Mouse (Mus musculus): ENCODE data around the gene Ap3b2.
"Not testable (repeated sequence)": the region's sequence is repeated elsewhere in the genome, so short reads cannot be mapped to it uniquely, and the experiment has no call there.

Gene Ap3b2

DNA sequence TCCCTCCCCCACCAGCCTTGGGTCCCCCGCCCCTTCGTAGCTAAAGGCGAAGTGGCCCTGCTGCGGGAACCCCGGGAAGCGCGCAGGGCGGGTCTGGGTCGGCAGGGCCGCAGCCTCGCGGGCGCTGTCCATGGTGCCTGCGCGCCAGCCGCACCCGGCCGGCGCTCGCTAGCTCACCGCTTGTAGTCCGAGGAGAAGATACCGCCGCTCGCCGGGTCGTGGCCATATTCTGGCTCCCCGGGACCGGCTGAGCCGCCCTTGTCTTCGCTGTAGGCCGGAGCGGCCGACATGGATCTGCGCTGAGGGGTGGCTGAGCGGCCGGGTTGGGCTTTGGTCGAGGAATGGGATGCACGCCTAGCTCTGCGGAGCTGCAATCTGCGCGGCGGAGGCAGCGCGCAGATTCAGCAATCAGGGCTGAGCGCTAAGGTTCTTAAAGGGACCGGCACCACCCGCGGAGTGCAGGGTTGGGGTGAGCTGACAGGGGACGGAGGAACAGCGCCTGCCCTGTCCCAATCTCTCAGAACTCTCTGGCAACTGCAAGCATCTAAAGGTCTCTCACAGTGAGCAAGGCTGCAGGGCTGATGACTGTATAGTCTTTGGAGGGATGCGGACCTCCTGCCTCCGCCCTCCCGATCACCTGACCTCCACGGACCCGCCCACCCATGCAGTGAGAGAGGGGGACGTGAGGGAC is at the start of gene Ap3b2:
Ap3b2 (minus strand) TSS at position 595 of the 691 bp plus-strand sequence.
- peak in 1 of 2 experiments; percentile 25 for DNase-seq (ENCODE audit: low spot score in 2 of 2)

DNA sequence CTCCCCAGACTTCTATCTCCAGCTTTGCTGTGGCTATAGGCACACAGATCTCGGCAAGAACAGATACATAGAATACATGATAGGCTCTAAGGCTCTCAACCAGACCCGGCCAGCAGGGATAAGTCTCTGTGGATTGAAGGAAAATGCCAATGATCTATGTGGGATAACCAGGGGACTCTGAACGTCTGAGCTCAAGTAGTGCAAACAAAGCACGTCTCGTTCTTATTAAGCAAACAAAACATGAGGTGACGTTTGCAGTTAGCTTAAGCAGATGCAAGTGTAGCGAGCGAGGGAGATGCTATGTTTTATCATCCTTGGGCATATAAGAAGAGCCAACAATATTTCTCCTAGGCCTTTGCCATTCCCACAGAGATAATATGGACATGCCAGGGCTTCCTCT is 49.2 kb upstream of the Ap3b2 start:
- DNase-seq (ENCODE audit: low spot score in 2 of 2): no peak

DNA sequence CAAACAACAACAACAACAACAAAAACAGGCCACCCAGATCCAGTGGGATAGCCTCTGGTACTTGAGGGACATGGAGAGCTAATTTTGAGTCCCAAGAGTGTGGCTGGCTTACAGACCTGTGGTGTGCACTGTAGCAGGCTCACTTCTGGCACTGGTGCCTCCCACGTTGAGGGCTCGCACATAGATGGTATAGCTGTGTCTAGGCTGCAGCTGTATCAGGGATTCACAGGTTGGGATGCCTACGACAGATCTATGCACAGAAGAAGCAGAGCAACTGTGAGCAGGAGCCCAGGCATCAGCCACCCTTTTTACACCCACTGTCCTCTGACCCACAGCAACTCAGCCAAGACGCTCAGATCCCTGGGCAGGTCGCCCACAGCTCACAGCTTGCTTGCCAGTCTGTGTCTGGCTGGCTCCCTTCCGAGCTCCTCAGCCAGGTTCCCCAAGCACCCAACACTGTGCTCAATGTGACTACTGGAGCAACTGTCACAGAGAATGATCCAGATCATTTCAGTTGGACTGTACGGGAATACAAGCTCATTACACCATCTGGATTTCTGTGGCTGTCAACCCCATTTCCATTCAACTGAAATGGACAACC is 48.3 kb upstream of the Ap3b2 start:
- no peak for DNase-seq (ENCODE audit: low spot score in 2 of 2)

DNA sequence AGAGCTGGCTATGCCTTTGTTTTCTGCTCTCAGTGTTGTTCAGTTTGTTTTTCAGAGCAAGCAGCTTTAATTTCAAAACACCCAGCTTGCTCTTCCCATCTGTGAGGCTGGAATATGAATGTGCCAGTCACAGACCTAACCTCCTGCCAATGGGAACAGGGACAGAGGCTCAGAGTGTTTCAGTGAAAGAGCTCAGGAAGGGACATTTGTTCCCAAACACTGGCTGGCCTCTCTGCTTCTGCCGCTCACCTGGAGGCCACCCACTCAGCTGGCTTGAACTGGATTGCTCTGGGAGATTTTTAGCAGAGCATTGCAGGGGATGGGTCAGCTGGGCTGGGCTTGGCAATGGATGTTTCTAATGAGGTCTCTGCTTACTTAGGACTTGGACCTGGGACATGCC is 47.3 kb upstream of the Ap3b2 start:
- DNase-seq (ENCODE audit: low spot score in 2 of 2): no peak

DNA sequence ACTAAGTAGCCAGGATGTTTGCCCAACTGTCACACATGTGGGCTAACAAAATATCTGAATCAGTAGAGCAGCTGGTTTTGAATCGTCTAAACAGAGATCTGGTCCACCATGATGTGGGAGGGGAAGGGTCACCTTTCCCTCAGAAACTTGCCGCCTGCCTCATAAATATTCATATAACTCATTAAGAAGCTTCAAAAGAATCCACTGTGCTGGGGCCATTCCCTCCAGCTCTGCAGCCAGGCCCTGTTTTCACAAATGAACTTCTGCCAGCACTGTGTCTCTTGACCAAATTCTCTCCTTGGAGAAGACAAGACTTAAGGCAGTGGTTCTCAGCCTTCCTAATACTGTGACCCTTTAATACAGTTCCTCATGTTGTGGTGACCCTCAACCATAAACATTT is 45.8 kb upstream of the Ap3b2 start:
- DNase-seq (ENCODE audit: low spot score in 2 of 2): no peak

DNA sequence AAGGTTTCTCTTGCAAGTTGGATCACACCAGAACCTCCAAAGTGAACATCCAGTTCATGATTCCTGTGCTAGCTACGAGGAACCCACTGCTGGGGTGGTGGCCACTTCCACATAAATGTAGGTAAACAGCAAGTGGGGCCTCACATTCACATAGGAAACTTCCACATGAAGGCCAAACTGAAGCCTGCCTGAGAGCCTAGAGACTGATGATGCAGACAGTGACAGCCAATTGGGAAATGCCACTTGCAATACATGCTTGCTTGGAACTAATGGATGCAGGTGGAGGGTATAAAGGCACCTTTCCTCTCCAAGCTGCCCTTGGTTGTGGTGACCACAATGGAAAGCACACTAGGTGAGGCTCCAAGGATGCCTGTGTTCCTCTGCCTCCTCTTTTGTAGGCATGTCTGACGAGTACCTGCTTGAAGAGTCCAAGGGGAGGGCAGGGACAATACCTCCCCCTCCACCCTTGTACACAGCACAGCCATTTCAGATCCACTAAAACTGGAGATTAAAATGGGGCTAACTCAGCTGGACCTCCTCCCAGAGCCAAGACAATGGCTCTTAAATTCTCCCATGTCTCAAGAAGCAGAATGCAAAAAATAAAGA is 44.4 kb upstream of the Ap3b2 start:
- no peak for DNase-seq (ENCODE audit: low spot score in 2 of 2)

DNA sequence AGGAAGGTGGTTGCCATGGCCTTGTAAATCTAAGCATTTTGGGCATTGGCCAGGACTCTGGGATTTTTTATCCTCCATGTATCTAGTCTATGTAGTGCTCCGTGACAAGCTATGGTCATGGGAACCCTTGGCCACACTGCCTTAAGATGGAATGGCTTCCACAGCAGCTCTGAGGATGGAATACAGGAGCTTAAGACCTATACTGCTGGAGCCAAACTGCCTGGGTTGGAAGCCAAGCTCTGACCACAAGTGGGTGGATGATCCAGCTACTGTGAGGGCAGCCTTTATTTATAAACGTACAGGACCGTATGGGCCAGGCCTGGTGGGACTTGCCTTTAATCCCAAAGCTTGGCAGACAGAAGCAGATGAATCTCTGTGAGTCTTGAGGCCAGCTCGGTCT is 42.8 kb upstream of the Ap3b2 start:
- no peak for DNase-seq (ENCODE audit: low spot score in 2 of 2)

DNA sequence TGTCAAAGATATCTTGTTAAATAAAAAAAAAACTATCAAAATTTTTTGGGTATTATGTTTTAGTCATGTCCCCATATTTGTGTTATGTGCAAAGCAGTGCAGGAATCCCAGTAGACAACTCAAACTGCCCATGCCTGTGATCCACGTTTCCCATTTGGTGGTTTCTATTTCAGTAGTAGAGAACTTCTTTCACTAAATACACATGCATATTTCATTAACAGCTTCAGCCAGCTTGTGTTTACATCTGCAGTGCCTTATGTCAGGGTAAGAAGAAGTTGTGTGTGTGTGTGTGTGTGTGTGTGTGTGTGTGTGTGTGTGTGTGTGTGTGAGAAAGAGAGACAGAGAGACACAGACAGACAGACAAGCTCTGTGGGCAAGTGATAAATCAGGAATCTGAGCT is 37.7 kb upstream of the Ap3b2 start:
- DNase-seq (ENCODE audit: low spot score in 2 of 2): no peak

DNA sequence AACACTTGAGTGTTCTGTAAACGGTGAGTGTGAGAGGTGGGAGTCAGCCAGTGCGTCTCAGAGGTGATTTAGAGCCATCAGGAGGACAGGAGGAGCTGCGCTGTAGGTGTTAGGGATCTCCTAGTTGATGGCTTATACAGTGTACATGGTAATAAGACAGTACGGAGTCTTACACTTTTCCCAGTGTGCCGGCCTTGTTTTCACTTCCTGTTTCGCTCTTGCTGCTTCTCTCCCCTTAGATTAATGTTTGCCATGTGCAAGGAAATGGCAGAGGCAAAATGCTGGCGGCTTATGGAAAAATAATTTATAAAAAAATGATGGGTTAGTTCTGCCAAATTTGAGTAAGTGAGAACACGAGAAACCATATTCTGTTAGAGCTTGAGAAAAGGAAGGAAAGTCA is 35.2 kb upstream of the Ap3b2 start:
- DNase-seq (ENCODE audit: low spot score in 2 of 2): no peak

DNA sequence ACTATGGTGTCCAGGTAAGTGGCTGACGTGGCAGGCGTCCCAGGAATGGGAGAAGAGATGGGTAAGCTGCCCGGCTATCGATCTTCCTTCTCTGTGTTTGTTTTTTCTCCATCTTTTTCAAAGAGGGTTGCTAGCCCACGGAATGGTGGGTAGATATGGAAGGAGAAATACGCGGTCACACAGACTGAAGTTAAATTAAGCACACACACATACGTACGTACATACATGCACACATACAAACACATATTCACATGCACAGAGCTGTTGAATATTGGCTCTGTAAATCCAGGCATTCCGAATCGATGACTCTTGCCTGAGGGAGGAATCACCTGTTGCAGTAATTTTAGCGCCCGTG is 29.9 kb upstream of the Ap3b2 start:
- DNase-seq (ENCODE audit: low spot score in 2 of 2): no peak

DNA sequence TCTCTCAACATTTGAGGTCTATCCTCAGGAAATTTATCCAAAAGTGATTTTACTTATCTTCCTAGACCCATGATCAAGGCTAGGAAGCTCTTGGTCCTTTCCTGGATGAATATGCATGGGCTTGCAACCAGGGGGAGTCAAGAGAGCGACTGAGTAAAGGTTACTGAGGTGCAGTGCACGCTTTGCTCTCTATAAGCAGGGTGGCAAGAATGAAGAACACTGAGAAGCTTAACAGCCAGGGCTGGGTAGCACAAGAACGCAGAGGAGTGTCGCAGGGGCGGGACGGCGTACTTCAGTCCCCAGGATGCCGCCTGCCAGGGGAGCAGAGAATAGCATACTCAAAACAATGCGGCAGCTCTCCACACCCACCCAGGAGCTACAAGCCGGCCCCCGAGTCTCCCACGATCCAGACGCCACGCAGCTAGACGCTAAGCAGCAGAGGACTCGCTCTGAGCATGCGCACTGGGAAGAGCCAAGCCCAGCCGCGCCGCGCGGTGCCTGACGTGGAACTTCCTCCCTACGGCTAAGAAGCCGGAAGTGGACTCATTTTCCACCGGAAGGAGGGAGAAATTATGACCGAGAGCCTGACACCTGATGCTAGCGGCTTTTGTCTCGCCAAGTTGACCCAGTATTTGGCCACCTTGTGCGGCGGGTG is 29.4 kb upstream of the Ap3b2 start:
- DNase-seq (ENCODE audit: low spot score in 2 of 2): peak; percentile 70 to 77

DNA sequence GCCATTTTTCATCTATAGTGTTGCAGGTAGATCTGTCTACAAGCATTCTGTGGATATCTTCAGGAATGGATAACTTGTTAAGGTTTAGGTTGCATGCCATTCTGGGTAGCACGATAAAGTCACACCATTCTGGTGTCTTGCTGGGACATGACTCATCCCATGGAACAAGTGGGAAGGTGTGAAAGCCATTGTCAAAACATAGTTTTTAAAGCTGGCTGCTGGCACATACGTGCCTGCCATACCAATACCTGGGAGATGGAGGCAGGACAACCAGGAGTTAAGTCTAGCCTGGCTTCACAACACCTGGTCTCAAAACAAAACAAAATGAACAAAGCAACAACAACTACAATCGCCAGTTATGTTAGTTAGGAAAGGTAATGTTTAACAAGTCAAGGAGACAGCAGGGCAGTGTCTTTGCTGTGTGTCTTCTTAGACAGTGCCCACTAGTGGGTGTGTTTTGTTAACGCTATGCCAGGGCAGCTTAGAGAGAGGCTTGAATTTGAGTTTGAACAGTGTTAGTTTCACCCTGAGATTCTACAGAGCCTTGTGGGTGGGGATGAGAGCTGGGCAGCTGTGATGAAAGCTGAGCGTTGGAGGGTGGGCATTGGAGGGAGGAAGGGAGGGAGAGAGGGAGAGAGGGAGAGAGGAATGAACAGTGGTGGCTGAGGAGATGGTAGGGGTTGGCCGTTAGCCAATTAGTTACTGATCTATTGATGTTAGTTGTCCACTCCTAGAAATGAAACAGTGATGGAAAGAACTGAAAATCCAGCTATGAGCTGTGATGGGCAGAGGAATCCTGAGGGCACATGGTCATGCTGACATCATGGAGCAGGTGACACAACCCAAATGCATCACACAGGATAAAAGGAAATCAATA is 22.7 kb upstream of the Ap3b2 start:
- DNase-seq (ENCODE audit: low spot score in 2 of 2): no peak

DNA sequence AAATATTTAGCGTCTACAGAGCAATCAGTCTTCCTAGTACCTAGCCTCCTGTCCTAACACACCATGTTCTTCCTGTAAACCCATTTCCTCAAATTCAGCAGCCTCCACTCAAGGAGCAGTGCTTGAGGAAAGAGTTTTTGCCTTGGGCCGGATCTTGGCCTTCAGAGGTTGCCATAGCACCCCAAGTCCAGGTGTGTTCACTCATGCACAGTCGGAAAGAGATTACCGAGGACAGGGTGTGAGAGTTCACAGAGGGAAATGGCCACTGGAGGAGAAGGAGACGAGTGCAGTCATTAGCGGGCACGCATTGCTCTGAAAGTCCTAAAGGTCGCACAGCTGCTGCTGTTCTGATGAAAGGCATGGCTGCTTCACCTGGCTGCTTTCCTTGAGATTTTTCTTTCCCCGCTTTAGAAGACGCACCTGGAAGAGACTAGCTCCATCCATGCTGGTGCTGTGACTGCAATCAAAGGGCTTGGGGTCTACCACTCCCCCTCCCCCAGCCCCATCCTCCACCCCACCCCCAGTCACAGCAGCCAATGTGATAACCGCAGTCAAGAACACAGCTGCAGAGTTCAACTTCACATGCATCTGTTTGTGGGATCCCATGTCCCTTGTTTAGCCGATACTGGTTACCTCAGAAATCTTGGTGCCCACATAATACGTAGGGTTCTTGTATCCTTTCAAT is 21.3 kb upstream of the Ap3b2 start:
- DNase-seq (ENCODE audit: low spot score in 2 of 2): no peak

DNA sequence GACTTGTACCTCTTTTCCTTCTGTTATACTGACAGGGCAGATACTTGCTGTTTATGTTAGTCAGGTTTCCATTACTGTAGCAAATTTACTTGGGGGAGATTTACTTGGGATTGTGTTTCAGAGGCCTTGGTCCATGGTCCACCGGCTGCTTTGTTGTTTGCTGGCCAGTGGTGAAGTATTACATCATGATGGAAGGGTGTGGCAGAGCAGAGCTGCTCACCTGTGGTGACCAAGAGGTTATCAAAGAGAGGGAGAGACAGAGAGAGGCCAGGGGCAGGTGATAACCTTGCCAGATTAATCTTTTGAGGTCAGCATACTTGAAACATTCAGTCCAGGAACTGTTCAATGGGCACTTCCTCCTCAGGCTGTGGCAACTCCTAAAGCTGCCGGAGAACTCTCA is 7.3 kb upstream of the Ap3b2 start:
- DNase-seq (ENCODE audit: low spot score in 2 of 2): no peak

DNA sequence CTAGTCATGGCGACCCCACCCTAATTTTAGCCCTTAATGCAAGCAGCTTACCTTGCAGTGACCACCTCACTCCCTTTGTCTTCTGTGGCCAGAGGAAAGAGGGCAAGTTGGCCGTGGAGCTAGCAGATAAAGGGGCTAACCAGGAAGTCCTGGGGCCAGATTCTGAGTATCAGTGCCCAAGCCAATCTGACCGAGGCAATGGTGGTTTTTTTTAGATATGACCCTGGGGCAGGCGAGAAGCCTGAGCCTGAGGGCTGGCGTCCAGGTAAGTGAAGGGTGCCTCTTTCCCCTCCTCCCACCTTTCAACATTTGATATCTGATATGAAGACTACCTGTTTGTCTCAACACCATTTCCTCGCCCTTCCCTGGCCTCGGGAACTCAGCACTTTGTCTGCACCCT is 4.5 kb upstream of the Ap3b2 start, which contains the start of gene BC048679:
BC048679 (minus strand) TSS at position 101 of the 400 bp plus-strand sequence.
- DNase-seq (ENCODE audit: low spot score in 2 of 2): no peak

DNA sequence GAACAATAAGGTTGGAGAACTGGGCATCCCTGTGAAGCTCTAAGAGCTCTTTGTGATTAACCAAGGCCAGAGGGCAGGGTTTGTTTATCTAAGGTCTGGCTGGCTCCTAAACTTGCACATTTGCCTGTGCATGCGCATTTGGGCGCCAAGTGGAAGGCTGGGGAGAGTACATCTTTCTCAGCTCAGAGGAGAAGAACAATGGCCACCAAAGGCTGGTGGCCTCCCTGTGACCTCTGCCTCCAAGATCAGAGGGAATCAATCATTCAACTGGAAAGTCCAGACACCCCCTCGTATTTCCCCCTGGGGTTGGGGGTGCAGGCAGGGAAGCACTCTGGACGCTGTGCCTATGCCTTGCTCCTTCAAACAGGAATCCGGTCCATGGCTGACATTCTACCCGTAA is 3.4 kb upstream of the Ap3b2 start:
- no peak for DNase-seq (ENCODE audit: low spot score in 2 of 2)

DNA sequence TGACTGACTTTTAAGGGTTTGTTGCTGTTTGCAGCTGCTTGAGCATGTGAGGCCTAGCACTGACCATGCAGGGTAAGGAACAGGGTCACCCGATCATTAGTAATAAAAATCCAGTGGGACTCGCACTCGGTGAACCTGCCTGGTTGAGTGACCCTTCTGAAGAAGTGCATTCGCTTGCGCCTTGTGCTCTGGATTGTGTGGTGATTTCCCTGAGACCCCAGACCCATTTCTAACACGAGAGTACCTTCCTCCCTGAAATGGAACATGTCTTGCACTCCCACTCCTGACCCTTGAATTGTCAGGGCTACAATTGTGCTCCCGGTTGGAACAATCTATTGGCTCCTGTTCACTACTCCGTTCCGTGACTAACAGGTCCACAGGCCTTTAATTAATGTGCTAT is 1.1 kb downstream of the Ap3b2 start:
- no peak for DNase-seq (ENCODE audit: low spot score in 2 of 2)

DNA sequence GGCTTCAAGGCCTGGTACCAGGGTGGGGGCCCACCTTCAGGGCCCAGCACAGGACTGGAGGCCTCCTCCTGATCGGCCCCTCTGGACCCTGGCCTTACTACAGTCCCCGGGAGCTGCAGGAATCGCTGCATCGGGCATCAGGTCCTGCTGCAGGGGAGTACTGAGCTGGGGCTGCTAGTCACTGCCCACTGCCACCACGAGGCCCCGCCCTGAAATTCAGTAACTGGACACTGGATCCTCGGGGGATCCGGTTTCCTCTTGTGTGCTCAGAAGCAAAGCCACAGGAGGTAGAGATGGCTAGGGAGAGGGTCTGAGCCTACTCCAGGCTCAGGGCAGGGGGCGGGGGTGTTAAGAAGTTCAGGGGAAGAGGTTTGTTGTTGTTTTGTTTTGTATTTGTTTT is 4.1 kb downstream of the Ap3b2 start:
- DNase-seq (ENCODE audit: low spot score in 2 of 2): no peak

DNA sequence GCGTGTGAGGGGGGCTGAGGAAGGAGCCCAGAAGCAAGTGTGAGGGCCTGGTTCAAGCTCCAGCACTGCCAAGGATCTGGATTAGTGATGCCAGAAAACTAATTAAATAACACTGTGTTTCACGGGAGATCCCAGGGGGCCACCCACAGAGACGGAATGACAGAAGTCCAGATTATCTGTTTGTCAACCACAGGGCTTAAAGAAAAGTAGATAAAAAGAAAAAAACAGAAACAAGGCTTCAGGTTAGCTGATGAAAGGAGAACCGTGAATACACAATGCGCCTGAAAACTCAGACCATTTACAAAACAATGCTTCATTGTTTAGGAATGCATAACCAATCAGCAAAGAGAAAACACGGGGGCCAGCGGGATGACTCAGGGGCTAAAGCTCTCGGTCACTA is 12.9 kb downstream of the Ap3b2 start:
- no peak for DNase-seq (ENCODE audit: low spot score in 2 of 2)

DNA sequence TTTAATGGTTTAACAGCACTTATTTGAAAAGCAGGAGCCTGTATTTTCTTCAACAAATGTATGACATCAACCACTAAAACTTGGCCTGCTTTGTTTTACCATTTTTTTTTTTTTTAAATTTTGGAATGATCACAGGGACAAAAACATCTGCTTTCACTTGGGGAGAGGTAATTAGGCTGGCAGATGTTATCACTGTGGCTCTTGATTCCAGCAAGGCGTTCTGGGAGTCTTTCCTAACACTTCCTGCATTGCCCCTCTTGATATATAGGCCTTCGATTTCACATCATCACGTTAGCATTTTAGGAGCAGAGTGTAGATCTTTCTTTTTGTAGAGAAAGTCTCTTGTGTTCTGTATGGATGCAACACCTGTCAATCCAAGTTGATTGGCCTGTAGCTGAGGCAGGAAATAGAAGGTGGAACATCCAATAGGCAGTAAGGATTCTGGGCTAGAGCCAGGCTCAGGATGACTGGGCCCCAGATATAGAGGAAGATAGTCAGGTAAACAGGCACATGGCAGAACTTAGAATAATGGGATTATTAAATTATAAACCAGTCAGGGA is 14.1 kb downstream of the Ap3b2 start:
- DNase-seq (ENCODE audit: low spot score in 2 of 2): no peak

DNA sequence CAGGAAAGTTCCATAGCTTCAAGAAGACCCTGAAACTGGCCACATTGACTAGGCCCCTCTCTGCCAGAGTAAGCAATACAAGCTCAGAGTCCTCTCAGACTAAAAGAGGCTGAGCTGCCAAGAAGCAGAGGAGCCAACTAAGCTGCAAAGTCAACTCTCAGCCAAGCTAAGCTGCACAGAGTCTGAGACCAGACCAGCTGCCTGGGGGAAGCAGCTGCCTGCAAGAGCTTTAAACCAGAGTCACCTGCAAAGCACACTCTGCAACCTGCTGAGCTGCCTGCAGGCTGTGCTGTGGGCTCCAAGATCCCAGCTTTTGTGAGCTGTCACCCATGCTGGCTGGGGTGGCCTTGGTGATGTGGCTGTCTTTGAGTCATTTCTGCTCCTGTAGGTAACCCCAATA is 15.5 kb downstream of the Ap3b2 start:
- not testable (repeated sequence) for DNase-seq (ENCODE audit: low spot score in 2 of 2)

Measured in spleen, postnatal 14 days (tissue).